Mouse (Mus musculus): ENCODE results near the gene Nxf1. TPM values are rescaled to one million over a fixed set of nuclear protein-coding genes. Genes with fewer than 3 reads are reported as not detected.

Nxf1 gene
- polyA plus RNA-seq, 1 experiment from 2014 or later = 54.5 TPM

DNA sequence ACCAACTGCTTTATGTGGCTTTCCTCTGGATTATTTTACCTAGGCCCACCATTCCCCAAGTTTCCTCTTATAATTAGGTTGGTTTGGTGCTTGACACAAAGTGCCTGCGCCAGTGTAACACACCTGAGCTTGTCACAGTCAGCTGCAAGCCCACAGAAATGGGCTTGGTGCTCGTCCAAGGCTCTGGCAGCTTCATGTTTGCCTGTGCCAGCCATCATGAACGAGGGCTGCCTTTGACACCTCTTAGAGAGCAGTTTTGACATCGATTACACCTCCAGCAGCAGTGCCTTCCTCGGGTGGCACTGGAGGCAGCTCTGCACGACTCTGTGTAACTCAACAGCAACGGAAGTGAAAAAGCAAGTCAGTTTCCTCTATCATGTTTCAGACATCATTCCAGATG lies 33.3 kb downstream of the Nxf1 start:
- no peak for TF ChIP-seq CTCF (IDR thresholded peaks at IDR 0.05; ENCODE audit: low read depth)
- Histone ChIP-seq H3K27ac (ENCODE audit: low read depth, low read length) (no peak overlapping the region), H3K9me3 (ENCODE audit: control insufficient read depth) (no peaks in the 10 kb centered on the region), H3K4me3 (ENCODE audit: low read depth, low read length) (no peak overlapping the region), H3K36me3 (ENCODE audit: control insufficient read depth, insufficient read depth) (peaks cover 26% of the 10 kb centered on the region), H3K9ac (ENCODE audit: low read depth, low read length) (no peak overlapping the region), H3K27me3 (replicated peaks; ENCODE audit: control insufficient read depth, insufficient read depth, low read length) (no peaks in the 10 kb centered on the region), H3K4me1 (replicated peaks; ENCODE audit: control insufficient read depth, insufficient read depth, low read length) (no peaks in the 10 kb centered on the region), H3K4me2 (replicated peaks; ENCODE audit: low read depth) (no peak overlapping the region)
- 86% methylated on average over 7 of the region's 7 CpGs for WGBS
- no peak for ATAC-seq

DNA sequence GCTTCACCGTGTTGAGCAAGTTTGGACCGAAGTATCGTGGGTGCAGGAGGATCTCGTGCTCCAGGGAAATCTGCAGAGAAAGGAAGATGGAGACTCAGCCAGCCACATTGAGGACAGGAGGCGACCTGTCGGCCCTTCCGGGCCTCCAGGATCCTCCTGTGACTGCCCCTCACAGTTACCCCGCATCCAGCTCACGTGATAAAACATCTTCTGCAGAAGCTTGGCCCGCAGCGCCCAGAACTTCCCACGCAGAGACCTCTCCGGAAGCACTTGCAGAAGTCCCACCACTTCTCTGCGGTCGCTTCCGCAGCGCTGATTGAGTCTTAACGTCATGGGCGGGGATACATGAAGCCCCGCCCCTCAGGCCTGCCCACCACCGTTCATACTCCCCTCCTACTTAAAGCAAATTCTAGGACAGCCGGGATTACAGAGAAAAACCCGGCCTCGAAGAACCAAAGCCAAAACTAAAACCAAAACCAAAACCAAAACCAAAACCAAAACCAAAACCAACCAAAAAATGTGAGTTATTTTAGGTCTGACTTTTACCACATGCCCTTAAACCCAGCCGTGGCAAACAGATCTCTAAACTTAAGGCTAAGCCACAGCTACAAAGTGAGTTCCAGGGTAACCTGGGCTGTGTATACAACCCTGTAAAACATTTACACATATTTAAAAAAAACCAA lies 41.5 kb downstream of the Nxf1 start, which contains the start of gene Polr2g:
Gene Polr2g, minus strand, starts transcription at position 314 of the 683 bp plus-strand sequence.
- Histone ChIP-seq H3K9me3 (ENCODE audit: control insufficient read depth) (no peaks in the 10 kb centered on the region), H3K4me2 (replicated peaks; ENCODE audit: low read depth) (peak within 1 kb of the TSS; percentile 81), H3K4me3 (ENCODE audit: low read depth, low read length) (peak within 1 kb of the TSS; percentile 69), H3K27ac (ENCODE audit: low read depth, low read length) (peak within 1 kb of the TSS; percentile 71), H3K9ac (ENCODE audit: low read depth, low read length) (peak within 1 kb of the TSS; percentile 68), H3K36me3 (ENCODE audit: control insufficient read depth, insufficient read depth) (peaks cover 23% of the 10 kb centered on the region), H3K27me3 (replicated peaks; ENCODE audit: control insufficient read depth, insufficient read depth, low read length) (no peaks in the 10 kb centered on the region), H3K4me1 (replicated peaks; ENCODE audit: control insufficient read depth, insufficient read depth, low read length) (0 out of 2 replicates have a peak, but pooled peaks cover 4% of the 10 kb centered on the region)
- no peak for TF ChIP-seq CTCF (IDR thresholded peaks at IDR 0.05; ENCODE audit: low read depth)
- WGBS = 1% methylated on average over 25 of the region's 25 CpGs
- peak; percentile 74 for ATAC-seq

DNA sequence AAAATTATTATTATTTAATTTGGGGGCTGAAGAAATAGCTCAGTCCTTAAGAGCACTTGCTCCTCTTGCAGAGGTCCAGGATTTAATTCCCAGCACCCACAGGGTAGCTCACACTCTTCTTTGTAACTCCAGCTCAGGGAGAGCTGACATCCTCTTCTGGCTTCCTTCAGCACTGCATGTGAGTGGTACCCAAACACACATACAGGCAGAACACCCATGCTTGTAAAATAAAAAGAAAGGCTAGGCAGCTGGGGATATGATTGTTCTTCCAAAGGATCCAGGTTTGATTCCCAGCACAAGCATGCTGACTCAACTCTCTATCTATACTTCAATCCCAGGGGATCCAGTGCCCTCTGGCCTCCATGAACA lies 42.1 kb downstream of the Nxf1 start:
- Histone ChIP-seq H3K9ac (ENCODE audit: low read depth, low read length) (no peak overlapping the region), H3K9me3 (ENCODE audit: control insufficient read depth) (no peaks in the 10 kb centered on the region), H3K27ac (ENCODE audit: low read depth, low read length) (no peak overlapping the region), H3K36me3 (ENCODE audit: control insufficient read depth, insufficient read depth) (peaks cover 17% of the 10 kb centered on the region), H3K4me2 (replicated peaks; ENCODE audit: low read depth) (peak overlapping the region; percentile 81), H3K4me1 (replicated peaks; ENCODE audit: control insufficient read depth, insufficient read depth, low read length) (0 out of 2 replicates have a peak, but pooled peaks cover 4% of the 10 kb centered on the region), H3K4me3 (ENCODE audit: low read depth, low read length) (peak overlapping the region; percentile 69), H3K27me3 (replicated peaks; ENCODE audit: control insufficient read depth, insufficient read depth, low read length) (no peaks in the 10 kb centered on the region)
- ATAC-seq = no peak
- peak; percentile 21; the same call in 1 of the 2 replicates for TF ChIP-seq CTCF (IDR thresholded peaks at IDR 0.05; ENCODE audit: low read depth)

DNA sequence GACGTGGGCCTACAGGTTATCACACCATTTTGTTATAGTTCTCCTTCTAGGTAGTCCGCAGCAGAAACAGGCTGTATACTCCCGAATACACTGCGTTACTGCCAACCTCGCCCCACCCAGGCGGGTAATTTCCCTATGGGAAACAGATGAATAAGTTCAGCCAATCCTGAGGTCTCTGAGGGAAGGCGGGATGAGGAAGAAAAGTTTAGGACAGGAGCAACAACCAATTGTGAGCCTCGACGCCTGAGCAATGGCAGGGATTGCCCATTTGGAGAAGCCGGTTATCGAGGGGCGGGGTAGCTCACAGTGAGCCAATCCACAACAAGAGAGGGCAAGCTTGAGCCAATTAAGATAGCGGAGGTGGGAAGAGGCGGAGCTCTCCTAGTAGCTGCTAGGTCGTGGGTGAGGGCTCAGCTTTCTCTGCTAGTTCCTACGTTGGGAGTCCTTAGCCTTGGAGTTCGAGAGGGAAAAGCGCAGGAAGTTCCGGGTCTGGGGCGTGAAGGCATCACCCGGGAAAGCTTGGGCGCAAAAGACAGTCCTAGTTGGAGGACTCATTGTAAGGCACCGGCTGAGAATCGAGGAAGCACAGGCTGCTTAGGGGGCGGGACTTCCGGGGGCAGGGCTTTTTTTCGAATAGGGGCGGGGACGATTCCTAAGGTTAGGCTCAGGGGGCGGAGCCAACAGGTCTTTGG lies 45.4 kb downstream of the Nxf1 start, which contains the start of gene Zbtb3:
Gene Zbtb3, plus strand, starts transcription at position 426 of the 692 bp plus-strand sequence.
- TF ChIP-seq CTCF (IDR thresholded peaks at IDR 0.05; ENCODE audit: low read depth) = no peak
- 0 out of 2 replicates have a peak, but pooled peaks cover under 1% of the 10 kb centered on the region for H3K4me1 ChIP-seq (replicated peaks; ENCODE audit: control insufficient read depth, insufficient read depth, low read length)
- peak; percentile 98 for ATAC-seq
- under 1% methylated on average over 30 of the region's 30 CpGs for whole genome bisulfite sequencing
- H3K9ac ChIP-seq (ENCODE audit: low read depth, low read length) = no peak within 1 kb of the TSS
- peak within 1 kb of the TSS; percentile 77 for H3K4me2 ChIP-seq (replicated peaks; ENCODE audit: low read depth)
- H3K27ac ChIP-seq (ENCODE audit: low read depth, low read length) = peak within 1 kb of the TSS; percentile 63; the same call in 1 of the 2 replicates
- peaks cover 7% of the 10 kb centered on the region; the same call in 1 of the 2 replicates for H3K36me3 ChIP-seq (ENCODE audit: control insufficient read depth, insufficient read depth)
- H3K9me3 ChIP-seq (ENCODE audit: control insufficient read depth) = no peaks in the 10 kb centered on the region
- H3K27me3 ChIP-seq (replicated peaks; ENCODE audit: control insufficient read depth, insufficient read depth, low read length) = no peaks in the 10 kb centered on the region
- peak within 1 kb of the TSS; percentile 49 for H3K4me3 ChIP-seq (ENCODE audit: low read depth, low read length)

DNA sequence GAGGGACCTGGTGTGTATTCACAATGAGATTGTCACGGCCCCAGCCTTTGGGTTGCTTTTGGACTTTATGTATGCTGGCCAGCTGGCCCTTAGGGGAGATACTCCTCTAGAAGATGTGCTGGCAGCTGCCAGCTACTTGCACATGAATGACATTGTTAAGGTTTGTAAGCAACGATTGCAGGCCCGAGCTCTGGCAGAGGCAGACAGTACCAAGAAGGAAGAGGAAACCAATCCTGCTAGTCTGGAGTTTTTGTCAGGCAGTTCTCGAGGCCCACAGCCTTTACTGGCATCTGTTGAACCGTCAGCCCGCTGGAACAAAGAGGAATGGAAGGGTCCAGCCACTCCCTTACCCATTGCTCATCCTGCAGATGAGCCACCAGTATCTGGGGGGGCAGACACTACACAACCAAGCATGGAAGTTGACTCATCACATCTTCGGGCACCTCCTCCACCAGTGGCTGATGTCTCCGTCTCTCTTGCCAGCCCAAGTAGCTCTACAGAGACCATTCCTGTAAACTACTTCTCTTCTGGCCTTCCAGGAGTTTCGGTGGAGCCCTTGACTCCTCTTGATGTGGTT lies 46.4 kb downstream of the Nxf1 start:
- Histone ChIP-seq H3K27me3 (replicated peaks; ENCODE audit: control insufficient read depth, insufficient read depth, low read length) (no peaks in the 10 kb centered on the region), H3K4me3 (ENCODE audit: low read depth, low read length) (no peak overlapping the region), H3K9ac (ENCODE audit: low read depth, low read length) (no peak overlapping the region), H3K4me1 (replicated peaks; ENCODE audit: control insufficient read depth, insufficient read depth, low read length) (no peaks in the 10 kb centered on the region), H3K27ac (ENCODE audit: low read depth, low read length) (0 out of 2 replicates have a peak overlapping the region, but pooled peaks have one; percentile 63), H3K9me3 (ENCODE audit: control insufficient read depth) (no peaks in the 10 kb centered on the region), H3K36me3 (ENCODE audit: control insufficient read depth, insufficient read depth) (peaks cover 15% of the 10 kb centered on the region), H3K4me2 (replicated peaks; ENCODE audit: low read depth) (peak overlapping the region; percentile 77)
- WGBS = 92% methylated on average over 9 of the region's 9 CpGs
- TF ChIP-seq CTCF (IDR thresholded peaks at IDR 0.05; ENCODE audit: low read depth) = no peak
- ATAC-seq = no peak
